22 mouse cellular contexts compared by ENCODE assay signal in the genomic region with DNA sequence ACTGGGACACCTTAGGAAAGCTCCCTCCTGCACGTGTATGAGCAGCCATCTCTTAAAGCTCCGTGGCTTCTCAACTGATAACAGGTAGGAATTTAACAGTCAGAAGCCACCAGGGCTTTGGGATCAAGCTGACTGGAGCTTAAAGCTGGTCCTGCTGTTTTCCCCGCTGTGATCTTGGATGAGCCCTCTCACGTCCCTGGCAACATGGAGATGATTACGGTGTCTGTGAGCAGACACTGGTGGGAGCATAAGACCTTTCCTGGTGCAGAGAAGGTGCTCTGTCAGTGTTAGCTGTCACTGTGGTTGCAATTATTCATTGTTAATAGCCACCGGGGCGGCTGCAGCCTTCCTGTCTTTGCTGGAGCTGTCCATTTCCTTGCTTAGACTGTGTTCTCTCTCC.
DNase-seq lines count a peak whose midpoint lies in the region; ATAC-seq and TF ChIP-seq lines count a peak whose summit lies in the region.
"Had no signal": no experiment of that assay in that cellular context is flagged by ENCODE, and none has a peak within 500 bp of the region (broad histone marks: within the 10 kb centered on the region; RNA-seq: fewer than 3 reads in every experiment).

No protein-coding gene starts in this region.

- peaks cover 82% of the 10 kb centered on the region for H3K4me1 ChIP-seq in cerebellum, adult 2 months (ENCODE audit: control insufficient read depth, insufficient read depth, low read length)
- H3K4me1 ChIP-seq in heart, embryonic 10.5 days = peaks cover 41% of the 10 kb centered on the region
- peaks cover 48% of the 10 kb centered on the region for H3K4me1 ChIP-seq in midbrain, embryonic 15.5 days
- peaks cover 19% of the 10 kb centered on the region for H3K4me1 ChIP-seq in midbrain, embryonic 16.5 days (ENCODE audit: control insufficient read depth, insufficient read depth, low read length)
- peaks cover 66% of the 10 kb centered on the region for H3K4me1 ChIP-seq in olfactory bulb, adult 2 months (ENCODE audit: control insufficient read depth, insufficient read depth, low read length)
- H3K4me1 ChIP-seq: embryonic facial prominence, embryonic 15.5 days; intestine, embryonic 15.5 days had no signal

- TF ChIP-seq POLR2A in cerebellum, adult 2 months (IDR thresholded peaks at IDR 0.05; ENCODE audit: borderline replicate concordance, insufficient read depth, low read length) = no peak
- no peak for TF ChIP-seq POLR2A in olfactory bulb, adult 2 months (IDR thresholded peaks at IDR 0.05; ENCODE audit: insufficient read depth, low read depth, low read length)

- no peaks in the 10 kb centered on the region for H3K27me3 ChIP-seq in cerebellum, adult 2 months (ENCODE audit: control insufficient read depth, insufficient read depth, low read length)
- H3K27me3 ChIP-seq in heart, embryonic 10.5 days (ENCODE audit: insufficient read depth, poor library complexity, severe bottlenecking) = peaks cover 6% of the 10 kb centered on the region
- no peaks in the 10 kb centered on the region for H3K27me3 ChIP-seq in midbrain, embryonic 15.5 days (replicated peaks)
- no peaks in the 10 kb centered on the region for H3K27me3 ChIP-seq in midbrain, embryonic 16.5 days (ENCODE audit: control insufficient read depth, insufficient read depth, low read depth, low read length)
- H3K27me3 ChIP-seq: CH12.LX; embryonic facial prominence, embryonic 15.5 days; hindbrain, embryonic 12.5 days; intestine, embryonic 15.5 days had no signal

- no peak overlapping the region for H3K4me3 ChIP-seq in cerebellum, adult 2 months (replicated peaks; ENCODE audit: insufficient read depth, low read depth, low read length)
- no peak overlapping the region for H3K4me3 ChIP-seq in heart, embryonic 10.5 days
- no peak overlapping the region for H3K4me3 ChIP-seq in midbrain, embryonic 15.5 days
- H3K4me3 ChIP-seq in midbrain, embryonic 16.5 days (ENCODE audit: low read depth, low read length) = no peak overlapping the region
- no peak overlapping the region for H3K4me3 ChIP-seq in olfactory bulb, adult 2 months (ENCODE audit: insufficient read depth, low read depth, low read length)
- H3K4me3 ChIP-seq: embryonic facial prominence, embryonic 15.5 days; erythroblast, embryonic 14.5 days; forebrain, embryonic 10.5 days; gastrocnemius, adult 2 months; hindbrain, embryonic 12.5 days; intestine, embryonic 15.5 days had no signal

- no peak overlapping the region for H3K9ac ChIP-seq in midbrain, embryonic 15.5 days
- H3K9ac ChIP-seq in midbrain, embryonic 16.5 days (ENCODE audit: low read depth, low read length) = no peak overlapping the region
- H3K9ac ChIP-seq: embryonic facial prominence, embryonic 15.5 days; hindbrain, embryonic 12.5 days; intestine, embryonic 15.5 days had no signal

- no peak for ATAC-seq in midbrain, embryonic 15.5 days (replicated peaks)
- ATAC-seq in midbrain, embryonic 16.5 days = no peak
- ATAC-seq: activated CD4-positive, CD25-positive, alpha-beta regulatory T cell, adult 4 months; forebrain, embryonic 14.5 days; intestine, embryonic 15.5 days; Patski had no signal

- no peak overlapping the region for H3K27ac ChIP-seq in cerebellum, adult 2 months (ENCODE audit: insufficient read depth, low read length)
- H3K27ac ChIP-seq in heart, embryonic 10.5 days = 0 out of 2 replicates have a peak overlapping the region, but pooled peaks have one; percentile 2
- H3K27ac ChIP-seq in midbrain, embryonic 15.5 days = 0 out of 2 replicates have a peak overlapping the region, but pooled peaks have one; percentile 45
- H3K27ac ChIP-seq in midbrain, embryonic 16.5 days (ENCODE audit: low read length) = no peak overlapping the region
- H3K27ac ChIP-seq in olfactory bulb, adult 2 months (ENCODE audit: insufficient read depth, low read depth, low read length) = peak overlapping the region; percentile 12; the same call in 1 of the 2 replicates
- H3K27ac ChIP-seq: embryonic facial prominence, embryonic 15.5 days; forebrain, embryonic 10.5 days; gastrocnemius, adult 2 months; hindbrain, embryonic 12.5 days; intestine, embryonic 15.5 days had no signal

- no peak overlapping the region for H3K4me2 ChIP-seq in midbrain, embryonic 15.5 days
- H3K4me2 ChIP-seq in midbrain, embryonic 16.5 days (ENCODE audit: low read length) = no peak overlapping the region
- H3K4me2 ChIP-seq: embryonic facial prominence, embryonic 15.5 days; hindbrain, embryonic 12.5 days; intestine, embryonic 15.5 days had no signal

- H3K36me3 ChIP-seq in heart, embryonic 10.5 days = no peaks in the 10 kb centered on the region
- no peaks in the 10 kb centered on the region for H3K36me3 ChIP-seq in midbrain, embryonic 15.5 days (replicated peaks)
- no peaks in the 10 kb centered on the region for H3K36me3 ChIP-seq in midbrain, embryonic 16.5 days (ENCODE audit: control insufficient read depth, insufficient read depth, low read length)
- H3K36me3 ChIP-seq: embryonic facial prominence, embryonic 15.5 days; forebrain, embryonic 10.5 days; hindbrain, embryonic 12.5 days; intestine, embryonic 15.5 days had no signal

- WGBS in cerebellum, adult 2 months = 13% methylated on average over 7 of the region's 7 CpGs
- 40% methylated on average over 7 of the region's 7 CpGs for WGBS in heart, embryonic 10.5 days
- WGBS in midbrain, embryonic 15.5 days = 61% methylated on average over 7 of the region's 7 CpGs
- WGBS in midbrain, embryonic 16.5 days = 58% methylated on average over 7 of the region's 7 CpGs
- 38% methylated on average over 7 of the region's 7 CpGs for WGBS in olfactory bulb, adult 2 months

- no peaks in the 10 kb centered on the region for H3K9me3 ChIP-seq in heart, embryonic 10.5 days
- H3K9me3 ChIP-seq in midbrain, embryonic 15.5 days = no peaks in the 10 kb centered on the region
- no peaks in the 10 kb centered on the region for H3K9me3 ChIP-seq in midbrain, embryonic 16.5 days (replicated peaks; ENCODE audit: control insufficient read depth, low read length, poor library complexity, severe bottlenecking)
- H3K9me3 ChIP-seq: embryonic facial prominence, embryonic 15.5 days; forebrain, embryonic 10.5 days; hindbrain, embryonic 12.5 days; intestine, embryonic 15.5 days had no signal

- TF ChIP-seq CTCF in cerebellum, adult 2 months (IDR thresholded peaks at IDR 0.05; ENCODE audit: borderline replicate concordance, insufficient read depth, low read depth, low read length) = no peak
- no peak for TF ChIP-seq CTCF in olfactory bulb, adult 2 months (IDR thresholded peaks at IDR 0.05; ENCODE audit: insufficient read depth, low read depth, low read length)

- DNase-seq in cerebellum, adult 2 months = peak; percentile 51 to 63
- no peak for DNase-seq in cerebellum, adult 11 months
- DNase-seq in heart, embryonic 10.5 days (ENCODE audit: low spot score) = no peak
- DNase-seq in heart, postnatal 4 days = no peak
- DNase-seq: adrenal gland, postnatal 14 days; embryo, embryonic 11 days; gastrocnemius, adult 2 months; gastrocnemius, postnatal 25 days; heart, postnatal 10 days; kidney, adult 18-20 months had no signal

Comparison
In these comparisons a context has a peak if more than half of its experiments do, and no peak if none do; other contexts are left out.
1. DNase-seq: peak in cerebellum, adult 2 months (2 of 2); none in cerebellum, adult 11 months (single experiment), heart, embryonic 10.5 days (single experiment) and heart, postnatal 4 days (single experiment).
2. H3K27ac ChIP-seq: peak in heart, embryonic 10.5 days (single experiment), midbrain, embryonic 15.5 days (single experiment) and olfactory bulb, adult 2 months (single experiment); none in cerebellum, adult 2 months (single experiment) and midbrain, embryonic 16.5 days (single experiment).